Mouse (Mus musculus) C2C12 (cell line): ENCODE data around the gene Hsd11b2.

Experiments used
- CEBPB ChIP-seq: IDR thresholded peaks from one replicate; pipeline ENCODE4 v1.6.1; 2011; ENCODE audit warnings: low read depth, mild to moderate bottlenecking, control low read depth, moderate library complexity
- CTCF ChIP-seq: IDR thresholded peaks from one replicate; pipeline ENCODE4 v1.5.1; 2011; ENCODE audit not compliant: control insufficient read depth, insufficient read depth, insufficient read length
- MAX ChIP-seq: IDR thresholded peaks from one replicate; pipeline ENCODE4 v1.6.1; 2011; ENCODE audit warnings: mild to moderate bottlenecking, control low read depth
- MYOD1 ChIP-seq: IDR thresholded peaks from one replicate; pipeline ENCODE4 v1.6.1; 2011; ENCODE audit warnings: low read depth; ENCODE audit not compliant: control insufficient read depth, insufficient read length
- MYOG ChIP-seq: IDR thresholded peaks from one replicate; pipeline ENCODE4 v1.6.1; 2011; ENCODE audit not compliant: control insufficient read depth, insufficient read length; ENCODE audit errors: extremely low read depth
- USF1 ChIP-seq: IDR thresholded peaks from one replicate; pipeline ENCODE4 v1.6.1; 2011; ENCODE audit warnings: low read depth, mild to moderate bottlenecking, control low read depth, moderate library complexity

DNA sequence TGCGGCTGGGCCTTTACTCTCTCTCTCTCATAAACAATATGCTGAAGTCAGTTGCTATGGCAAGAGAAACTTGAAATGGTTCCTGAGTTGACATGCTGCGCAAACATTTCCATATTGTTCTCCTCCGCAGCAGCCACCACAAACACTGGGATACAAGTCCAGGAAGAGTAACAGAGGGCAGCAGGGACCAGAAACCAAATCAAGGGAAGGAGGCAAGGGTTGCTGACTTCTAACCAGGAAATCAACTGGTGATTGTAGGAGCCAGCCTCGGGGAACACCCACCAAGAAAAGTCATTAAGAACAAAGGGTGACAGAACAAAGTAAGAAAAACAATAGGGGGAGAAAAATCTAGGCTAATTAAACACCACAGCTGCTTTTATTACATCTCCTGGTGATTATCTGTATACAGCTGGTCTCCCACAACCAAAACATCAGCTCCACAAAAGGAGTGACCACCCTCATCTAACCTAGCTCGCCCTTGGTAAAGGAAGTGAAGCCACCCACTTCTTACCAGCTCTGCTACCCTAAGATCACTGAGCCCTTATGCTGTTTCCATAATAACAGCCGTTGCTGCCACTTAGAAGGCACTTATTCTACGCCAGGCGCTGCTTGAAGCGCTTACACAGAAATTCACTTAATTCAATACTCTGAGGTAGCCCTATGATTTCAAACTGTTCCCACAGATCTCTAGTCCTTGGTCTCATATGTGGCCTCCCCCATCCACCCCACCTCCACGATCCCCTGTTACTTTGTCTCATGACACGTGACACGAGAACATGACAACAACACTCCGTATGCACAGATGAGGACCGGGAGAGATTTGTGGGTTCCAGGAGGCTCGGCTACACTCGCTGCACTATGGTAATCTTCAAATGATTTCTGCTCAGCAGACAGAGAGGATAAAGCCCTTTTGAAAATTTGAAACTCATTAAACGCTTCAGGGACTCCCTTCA, 22.9 kb upstream of the Hsd11b2 start:
- no peak for TF ChIP-seq MAX
- TF ChIP-seq CTCF = no peak
- TF ChIP-seq USF1 = peak; percentile 53
- TF ChIP-seq MYOD1 = no peak
- no peak for TF ChIP-seq CEBPB
- no peak for TF ChIP-seq MYOG
